Mouse (Mus musculus): ENCODE results near the gene Npr2. TPM values are rescaled to one million over a fixed set of nuclear protein-coding genes. Genes with fewer than 3 reads are reported as not detected.
A peak's percentile ranks its signal among the peaks of the same experiment; 100 is the strongest.

Npr2 gene
- polyA plus RNA-seq, 1 experiment: 5.1 TPM

- Histone ChIP-seq H3K9me3 (replicated peaks; ENCODE audit: control insufficient read depth, insufficient read depth, low read length, poor library complexity, severe bottlenecking) (no peaks in the 10 kb centered on the region), H3K27ac (ENCODE audit: insufficient read depth, low read length) (no peak overlapping the region), H3K27me3 (ENCODE audit: control insufficient read depth, insufficient read depth, low read length, poor library complexity, severe bottlenecking) (no peaks in the 10 kb centered on the region), H3K36me3 (ENCODE audit: control insufficient read depth, insufficient read depth, low read length, poor library complexity, severe bottlenecking) (no peaks in the 10 kb centered on the region), H3K4me3 (ENCODE audit: low read depth, low read length) (peak overlapping the region; percentile 85), H3K9ac (ENCODE audit: low read depth, poor library complexity, severe bottlenecking) (peak overlapping the region; percentile 71), H3K4me1 (ENCODE audit: control insufficient read depth, insufficient read depth, low read length) (no peaks in the 10 kb centered on the region)
- TF ChIP-seq EP300 (IDR thresholded peaks at IDR 0.05; ENCODE audit: insufficient read depth, low read depth, low read length) (no peak), POLR2A (IDR thresholded peaks at IDR 0.05; ENCODE audit: insufficient read depth, low read length) (no peak), CTCF (IDR thresholded peaks at IDR 0.05; ENCODE audit: low read depth, low read length) (no peak)
These were observed 24.1 kb downstream of the Npr2 start for GRCm38 (mm10) chr4:43655656-43656338.

GRCm38 (mm10) chr4:43656339-43657109 lies 24.8 kb downstream of the Npr2 start, which contains the start of gene Hint2:
Gene Hint2 (minus strand): TSS chr4:43656466.
- Histone ChIP-seq H3K9me3 (replicated peaks; ENCODE audit: control insufficient read depth, insufficient read depth, low read length, poor library complexity, severe bottlenecking) (no peaks in the 10 kb centered on the region), H3K4me3 (ENCODE audit: low read depth, low read length) (peak within 1 kb of the TSS; percentile 85), H3K27me3 (ENCODE audit: control insufficient read depth, insufficient read depth, low read length, poor library complexity, severe bottlenecking) (no peaks in the 10 kb centered on the region), H3K9ac (ENCODE audit: low read depth, poor library complexity, severe bottlenecking) (peak within 1 kb of the TSS; percentile 71), H3K27ac (ENCODE audit: insufficient read depth, low read length) (no peak within 1 kb of the TSS), H3K36me3 (ENCODE audit: control insufficient read depth, insufficient read depth, low read length, poor library complexity, severe bottlenecking) (no peaks in the 10 kb centered on the region), H3K4me1 (ENCODE audit: control insufficient read depth, insufficient read depth, low read length) (no peaks in the 10 kb centered on the region)
- TF ChIP-seq EP300 (IDR thresholded peaks at IDR 0.05; ENCODE audit: insufficient read depth, low read depth, low read length) (no peak), POLR2A (IDR thresholded peaks at IDR 0.05; ENCODE audit: insufficient read depth, low read length) (peak; percentile 49), CTCF (IDR thresholded peaks at IDR 0.05; ENCODE audit: low read depth, low read length) (no peak)

GRCm38 (mm10) chr4:43657146-43657545 lies 25.4 kb downstream of the Npr2 start:
- Histone ChIP-seq H3K4me1 (ENCODE audit: control insufficient read depth, insufficient read depth, low read length) (no peaks in the 10 kb centered on the region), H3K27me3 (ENCODE audit: control insufficient read depth, insufficient read depth, low read length, poor library complexity, severe bottlenecking) (no peaks in the 10 kb centered on the region), H3K36me3 (ENCODE audit: control insufficient read depth, insufficient read depth, low read length, poor library complexity, severe bottlenecking) (no peaks in the 10 kb centered on the region), H3K4me3 (ENCODE audit: low read depth, low read length) (peak overlapping the region; percentile 17; the same call in 1 of the 2 replicates), H3K9ac (ENCODE audit: low read depth, poor library complexity, severe bottlenecking) (no peak overlapping the region), H3K9me3 (replicated peaks; ENCODE audit: control insufficient read depth, insufficient read depth, low read length, poor library complexity, severe bottlenecking) (no peaks in the 10 kb centered on the region), H3K27ac (ENCODE audit: insufficient read depth, low read length) (no peak overlapping the region)
- TF ChIP-seq CTCF (IDR thresholded peaks at IDR 0.05; ENCODE audit: low read depth, low read length) (no peak), POLR2A (IDR thresholded peaks at IDR 0.05; ENCODE audit: insufficient read depth, low read length) (no peak)

GRCm38 (mm10) chr4:43666412-43666811 lies 34.7 kb downstream of the Npr2 start:
- H3K27me3 ChIP-seq (ENCODE audit: control insufficient read depth, insufficient read depth, low read length, poor library complexity, severe bottlenecking): no peaks in the 10 kb centered on the region
- H3K9ac ChIP-seq (ENCODE audit: low read depth, poor library complexity, severe bottlenecking): no peak overlapping the region
- TF ChIP-seq EP300 (IDR thresholded peaks at IDR 0.05; ENCODE audit: insufficient read depth, low read depth, low read length): no peak
- no peak for TF ChIP-seq POLR2A (IDR thresholded peaks at IDR 0.05; ENCODE audit: insufficient read depth, low read length)
- TF ChIP-seq CTCF (IDR thresholded peaks at IDR 0.05; ENCODE audit: low read depth, low read length): peak; percentile 20
- H3K9me3 ChIP-seq (replicated peaks; ENCODE audit: control insufficient read depth, insufficient read depth, low read length, poor library complexity, severe bottlenecking): no peaks in the 10 kb centered on the region
- H3K4me1 ChIP-seq (ENCODE audit: control insufficient read depth, insufficient read depth, low read length): no peaks in the 10 kb centered on the region
- no peak overlapping the region for H3K27ac ChIP-seq (ENCODE audit: insufficient read depth, low read length)
- no peaks in the 10 kb centered on the region for H3K36me3 ChIP-seq (ENCODE audit: control insufficient read depth, insufficient read depth, low read length, poor library complexity, severe bottlenecking)
- H3K4me3 ChIP-seq (ENCODE audit: low read depth, low read length): no peak overlapping the region

- peak within 1 kb of the TSS; percentile 63 for H3K9ac ChIP-seq (ENCODE audit: low read depth, poor library complexity, severe bottlenecking)
- no peaks in the 10 kb centered on the region for H3K27me3 ChIP-seq (ENCODE audit: control insufficient read depth, insufficient read depth, low read length, poor library complexity, severe bottlenecking)
- H3K9me3 ChIP-seq (replicated peaks; ENCODE audit: control insufficient read depth, insufficient read depth, low read length, poor library complexity, severe bottlenecking): no peaks in the 10 kb centered on the region
- no peaks in the 10 kb centered on the region for H3K36me3 ChIP-seq (ENCODE audit: control insufficient read depth, insufficient read depth, low read length, poor library complexity, severe bottlenecking)
- TF ChIP-seq EP300 (IDR thresholded peaks at IDR 0.05; ENCODE audit: insufficient read depth, low read depth, low read length) (no peak), POLR2A (IDR thresholded peaks at IDR 0.05; ENCODE audit: insufficient read depth, low read length) (peak; percentile 80)
- H3K27ac ChIP-seq (ENCODE audit: insufficient read depth, low read length): no peak within 1 kb of the TSS
- peak within 1 kb of the TSS; percentile 68 for H3K4me3 ChIP-seq (ENCODE audit: low read depth, low read length)
- no peaks in the 10 kb centered on the region for H3K4me1 ChIP-seq (ENCODE audit: control insufficient read depth, insufficient read depth, low read length)
These were observed 37.2 kb downstream of the Npr2 start, which contains the start of the genes Tmem8b and Fam221b for GRCm38 (mm10) chr4:43668782-43669427. Gene Tmem8b (plus strand): TSS chr4:43668971. Gene Fam221b (minus strand): TSS chr4:43669145.

All from ES-Bruce4 (cell line).